Mouse (Mus musculus) left cerebral cortex, adult 2 months (tissue): Measurements from ENCODE around the gene Eif3l. TPM values are rescaled to one million over a fixed set of nuclear protein-coding genes. Genes with fewer than 3 reads are reported as not detected.
A peak's percentile ranks its signal among the peaks of the same experiment; 100 is the strongest.

Experiments used
- DNase-seq, 2 experiments: peaks; one replicate each; pipeline ENCODE4 v3.0.0; 2021 to 2022; ENCODE audit warnings: low spot score in 2 of 2, mixed read lengths in 1 of 2; ENCODE audit errors: extremely low spot score in 1 of 2
- H3K27ac ChIP-seq: fragments of 200-600 bp; 2 replicates; pipeline ENCODE4 v1.8.1; 2022
- H3K4me3 ChIP-seq: fragments of 200-600 bp; 2 replicates; pipeline ENCODE4 v1.8.1; 2022
- CTCF ChIP-seq: fragments of 200-600 bp; IDR thresholded peaks from 2 replicates; pipeline ENCODE4 v1.8.1; 2022; ENCODE audit warnings: antibody characterized with exemption, mild to moderate bottlenecking, moderate library complexity
- intact Hi-C: fragments of 180-260 bp; cut with DNase I; formaldehyde crosslinking; loops from one replicate; pipeline ENCODE4 v1.15.1; 2025
- total RNA-seq, 2 experiments: library from RNA; stranded (reverse); gene quantifications; 2 replicates each; pipeline ENCODE4 v1.2.3; 2021

Eif3l gene
- total RNA-seq, 2 experiments from 2014 or later: 62.5 to 66.6 TPM

GRCm38 (mm10) chr15:79052366-79052765 is 22.6 kb upstream of the Eif3l start:
- TF ChIP-seq CTCF: no peak
- Histone ChIP-seq H3K4me3 (no peak overlapping the region), H3K27ac (no peak overlapping the region)
- no peak for DNase-seq
- intact Hi-C loops: no loop called here

GRCm38 (mm10) chr15:79056601-79057000 is 18.4 kb upstream of the Eif3l start:
- DNase-seq: no peak
- H3K27ac ChIP-seq: no peak overlapping the region
- intact Hi-C loops: no loop called here
- no peak for TF ChIP-seq CTCF
- no peak overlapping the region for H3K4me3 ChIP-seq

- TF ChIP-seq CTCF: no peak
- DNase-seq: no peak
- intact Hi-C loops: no loop called here
- H3K27ac ChIP-seq: no peak overlapping the region
- H3K4me3 ChIP-seq: no peak overlapping the region
Observed at GRCm38 (mm10) chr15:79057850-79058249, 17.1 kb upstream of the Eif3l start.

- no peak overlapping the region for H3K27ac ChIP-seq
- no peak for TF ChIP-seq CTCF
- DNase-seq: no peak
- no peak overlapping the region for H3K4me3 ChIP-seq
- intact Hi-C loops: no loop called here
Observed at GRCm38 (mm10) chr15:79060887-79061565, 14.0 kb upstream of the Eif3l start.

GRCm38 (mm10) chr15:79062376-79063159 is 12.4 kb upstream of the Eif3l start, which contains the start of gene Ankrd54:
Ankrd54 (minus strand) TSS chr15:79062893.
- Histone ChIP-seq H3K27ac (peak within 1 kb of the TSS; percentile 82), H3K4me3 (peak within 1 kb of the TSS; percentile 79)
- TF ChIP-seq CTCF: no peak
- peak; percentile 94 to 99 for DNase-seq
- intact Hi-C loops: no loop called here

DNA sequence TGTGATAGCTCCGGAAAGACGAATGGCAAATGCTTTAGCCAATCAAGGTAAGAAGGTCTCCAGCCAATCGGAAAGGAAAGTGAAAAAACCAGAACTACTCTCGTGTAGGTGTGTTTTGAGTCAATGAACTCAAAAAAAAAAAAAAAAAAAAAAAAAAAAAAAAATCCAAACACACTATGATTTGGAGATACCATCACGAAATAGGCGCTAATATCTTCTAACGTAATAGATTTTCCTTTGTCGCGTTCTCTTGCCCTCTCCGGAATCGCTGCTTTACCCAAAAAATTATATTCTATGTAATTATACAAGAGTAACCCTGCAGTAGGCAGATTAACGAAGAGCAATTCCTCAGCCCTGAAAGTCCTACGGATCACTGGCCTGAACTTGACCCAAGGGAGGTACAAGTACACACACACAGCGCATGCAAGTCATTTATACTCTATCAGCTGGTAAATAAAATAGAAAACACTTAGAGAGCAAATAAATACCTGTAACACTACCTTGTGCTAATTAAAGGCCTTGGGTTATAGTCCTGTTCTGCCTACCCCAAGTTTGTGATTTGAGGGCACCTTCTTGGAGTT is 11.7 kb upstream of the Eif3l start:
- DNase-seq: no peak
- Histone ChIP-seq H3K4me3 (peak overlapping the region; percentile 47), H3K27ac (peak overlapping the region; percentile 36; the same call in 1 of the 2 replicates)
- no peak for TF ChIP-seq CTCF
- intact Hi-C loops: no loop called here

DNA sequence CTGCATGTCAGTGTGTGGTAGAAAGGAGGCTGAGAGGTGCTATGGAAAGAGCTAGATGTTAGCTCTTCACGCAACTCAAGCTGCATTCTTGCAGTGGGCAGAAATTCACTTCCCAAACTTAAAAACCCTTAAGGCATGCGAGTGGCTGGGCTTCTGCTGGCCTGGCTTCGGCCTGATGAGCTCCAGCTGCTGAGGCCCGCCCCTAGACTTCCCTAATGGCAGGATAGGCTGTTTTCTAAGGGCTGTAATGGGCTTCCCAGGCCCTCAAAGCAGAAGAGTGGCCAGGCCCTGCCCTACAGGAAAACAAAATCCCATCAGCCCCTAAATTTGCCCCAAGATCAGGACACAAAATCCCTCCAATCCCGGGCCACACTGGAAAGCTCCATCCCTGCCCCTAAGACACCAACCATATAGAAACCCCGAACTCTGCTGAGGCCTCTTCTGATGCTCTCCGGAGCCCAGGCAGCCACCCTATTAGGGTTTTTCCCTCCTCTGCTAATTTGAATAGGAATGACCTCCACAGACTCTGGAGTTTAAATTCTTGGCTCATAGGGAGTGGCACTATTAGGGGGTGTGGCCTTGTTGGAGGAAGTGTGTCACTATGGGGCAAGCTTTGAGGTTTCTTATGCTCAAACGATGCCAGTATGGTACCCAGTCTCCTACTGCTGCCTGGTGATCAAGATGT is 9.8 kb upstream of the Eif3l start:
- no peak for DNase-seq

GRCm38 (mm10) chr15:79066276-79066675 is 8.7 kb upstream of the Eif3l start:
- intact Hi-C loops: no loop called here
- Histone ChIP-seq H3K4me3 (no peak overlapping the region), H3K27ac (no peak overlapping the region)
- TF ChIP-seq CTCF: no peak
- no peak for DNase-seq

More for the DNA sequence above, 9.8 kb upstream of the Eif3l start:
- no peak for TF ChIP-seq CTCF
- no peak overlapping the region for H3K4me3 ChIP-seq
- H3K27ac ChIP-seq: no peak overlapping the region
- intact Hi-C loops: no loop called here

DNA sequence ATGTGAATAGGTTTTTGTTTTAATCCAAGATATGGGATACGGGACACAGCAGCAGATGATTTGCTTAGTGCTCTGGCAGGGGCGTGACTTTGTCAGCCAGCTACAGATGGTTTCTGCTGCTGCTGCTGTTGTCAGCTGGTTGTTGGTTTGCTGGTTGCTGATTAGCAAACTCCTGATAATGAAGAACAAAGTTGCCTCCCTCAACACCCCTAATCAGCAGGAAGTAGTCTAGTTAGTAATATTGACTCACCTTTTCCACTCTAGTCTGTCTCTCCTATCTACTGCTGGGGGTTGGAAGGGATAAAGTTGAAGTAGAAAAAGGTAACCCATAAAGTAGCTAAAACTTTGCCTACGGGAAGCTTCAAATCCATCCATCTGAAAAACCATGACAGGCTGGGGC is 7.3 kb upstream of the Eif3l start:
- H3K4me3 ChIP-seq: no peak overlapping the region
- no peak for DNase-seq
- H3K27ac ChIP-seq: no peak overlapping the region
- TF ChIP-seq CTCF: no peak
- intact Hi-C loops: no loop called here

GRCm38 (mm10) chr15:79068416-79068815 is 6.6 kb upstream of the Eif3l start:
- Histone ChIP-seq H3K27ac (no peak overlapping the region), H3K4me3 (no peak overlapping the region)
- no peak for TF ChIP-seq CTCF
- no peak for DNase-seq
- intact Hi-C loops: no loop called here

DNA sequence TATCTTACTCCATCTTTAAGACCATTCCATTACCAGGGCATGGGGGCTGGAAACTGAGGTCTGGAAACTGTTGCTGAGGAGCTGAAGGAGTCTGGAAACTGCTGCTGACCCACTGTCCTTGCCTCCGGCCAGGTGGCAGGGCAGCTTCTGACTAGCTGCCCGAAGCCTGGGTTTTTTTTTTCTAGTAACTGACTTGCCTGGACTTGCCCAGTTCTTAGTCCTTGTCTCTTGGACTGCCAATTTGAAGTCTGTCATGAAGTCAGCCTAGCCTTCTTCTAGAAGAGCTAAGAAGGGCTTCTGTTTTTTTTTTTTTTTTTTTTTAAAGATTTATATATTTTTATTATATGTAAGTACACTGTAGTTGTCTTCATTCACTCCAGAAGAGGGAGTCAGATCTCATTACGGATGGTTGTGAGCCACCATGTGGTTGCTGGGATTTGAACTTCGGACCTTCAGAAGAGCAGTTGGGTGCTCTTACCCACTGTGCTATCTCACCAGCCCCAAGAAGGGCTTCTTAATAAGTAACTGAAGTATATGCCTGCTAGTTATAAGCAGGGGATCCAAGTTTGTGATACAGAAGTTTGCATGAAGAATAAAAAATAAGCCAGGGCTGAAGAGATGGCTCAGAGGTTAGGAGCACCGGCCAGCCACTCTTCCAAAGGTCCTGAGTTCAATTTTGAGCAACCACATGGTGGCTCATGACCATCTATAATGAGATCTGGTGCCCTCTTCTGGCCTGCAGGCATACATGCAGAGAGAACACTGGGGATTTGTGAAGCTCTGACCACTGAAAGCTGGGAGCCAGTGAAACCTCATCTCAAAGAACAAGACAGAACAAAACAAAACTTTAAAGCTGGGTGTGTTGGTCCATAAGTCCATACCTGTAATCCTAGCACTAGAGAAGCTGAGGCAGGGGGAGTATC is 3.6 kb upstream of the Eif3l start:
- H3K27ac ChIP-seq: no peak overlapping the region
- H3K4me3 ChIP-seq: no peak overlapping the region
- peak; percentile 81 for TF ChIP-seq CTCF
- intact Hi-C loops: loop anchor here (2.0 to 5.0 kb wide), 2 partner anchors 33 to 154 kb away; no protein-coding TSS in a partner anchor
- peak in 1 of 2 experiments; percentile 33 for DNase-seq
